Mouse (Mus musculus): ENCODE data around the gene Foxn3. TPM values are rescaled to one million over a fixed set of nuclear protein-coding genes. Genes with fewer than 3 reads are reported as not detected.

Foxn3 gene
- polyA plus RNA-seq, 1 experiment from 2014 or later = 95.8 TPM

DNA sequence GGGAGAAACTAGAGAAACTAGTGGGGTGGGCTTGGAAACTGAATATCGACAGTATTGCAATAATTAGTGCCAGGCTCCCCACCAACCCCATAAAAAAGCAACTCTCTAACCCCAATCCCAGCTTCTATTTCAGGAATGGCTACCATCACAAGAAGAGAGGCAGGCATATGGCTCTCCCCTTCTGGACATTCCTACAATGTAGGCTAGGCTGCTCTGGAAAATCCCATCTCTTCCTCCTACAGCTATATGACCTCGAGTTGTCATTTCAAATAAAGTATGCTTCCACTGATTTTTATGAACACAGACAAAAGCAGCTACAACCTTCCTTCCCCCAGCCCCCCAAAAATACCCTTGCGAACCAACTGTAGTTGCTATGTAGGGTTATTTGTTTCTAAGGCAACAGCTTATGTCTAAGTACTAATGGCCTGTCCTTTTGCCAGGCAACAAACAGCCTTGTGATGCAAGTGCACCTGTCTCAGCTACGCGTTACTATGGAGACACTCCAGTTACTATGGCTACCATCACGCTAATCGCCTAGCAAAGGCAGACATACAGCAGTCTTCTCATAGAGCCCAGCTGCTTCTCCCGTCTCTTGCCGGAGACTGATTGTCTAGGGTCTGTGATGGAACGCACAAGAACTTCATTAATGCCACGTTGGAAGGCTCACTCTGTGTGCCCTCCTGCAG, 223.6 kb downstream of the Foxn3 start:
- peak overlapping the region; percentile 21; the same call in 1 of the 2 replicates for H3K4me2 ChIP-seq (ENCODE audit: low read depth, low read length)
- H3K9me3 ChIP-seq (ENCODE audit: control insufficient read depth, low read length) = no peaks in the 10 kb centered on the region
- H3K27ac ChIP-seq (ENCODE audit: low read depth, low read length) = peak overlapping the region; percentile 88
- 16% methylated on average over 11 of the region's 11 CpGs for WGBS
- H3K9ac ChIP-seq (replicated peaks; ENCODE audit: low read depth, low read length) = no peak overlapping the region
- H3K36me3 ChIP-seq (ENCODE audit: control insufficient read depth, insufficient read depth, low read length) = no peaks in the 10 kb centered on the region
- H3K4me1 ChIP-seq (ENCODE audit: control insufficient read depth, insufficient read depth, low read length) = peaks cover 48% of the 10 kb centered on the region
- H3K4me3 ChIP-seq (ENCODE audit: low read depth, low read length) = no peak overlapping the region
- H3K27me3 ChIP-seq (ENCODE audit: control insufficient read depth, insufficient read depth, low read length) = no peaks in the 10 kb centered on the region
- ATAC-seq (ENCODE audit: low read depth) = peak; percentile 96

DNA sequence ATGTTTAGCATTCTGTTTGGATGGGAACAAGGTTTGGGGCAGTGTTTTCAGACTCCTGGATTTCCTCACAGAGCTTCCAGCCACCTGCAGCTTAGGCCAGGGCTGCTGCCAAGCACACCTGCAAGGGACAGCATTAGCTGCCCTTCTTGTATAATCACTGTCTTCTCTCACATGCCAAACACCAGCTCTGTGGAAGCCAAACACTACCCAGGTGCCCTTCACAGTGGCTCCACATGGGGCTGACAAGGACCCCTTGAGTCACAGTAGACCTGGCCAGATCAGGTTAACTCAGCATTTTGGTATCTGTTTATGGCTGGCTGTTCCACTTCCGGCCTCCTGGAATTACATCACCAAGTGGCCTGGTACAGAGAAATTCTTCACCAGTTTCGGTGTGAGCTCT, 224.6 kb downstream of the Foxn3 start:
- Histone ChIP-seq H3K4me1 (ENCODE audit: control insufficient read depth, insufficient read depth, low read length) (peaks cover 54% of the 10 kb centered on the region), H3K9ac (replicated peaks; ENCODE audit: low read depth, low read length) (no peak overlapping the region)
- WGBS = 91% methylated on average over 2 of the region's 2 CpGs

DNA sequence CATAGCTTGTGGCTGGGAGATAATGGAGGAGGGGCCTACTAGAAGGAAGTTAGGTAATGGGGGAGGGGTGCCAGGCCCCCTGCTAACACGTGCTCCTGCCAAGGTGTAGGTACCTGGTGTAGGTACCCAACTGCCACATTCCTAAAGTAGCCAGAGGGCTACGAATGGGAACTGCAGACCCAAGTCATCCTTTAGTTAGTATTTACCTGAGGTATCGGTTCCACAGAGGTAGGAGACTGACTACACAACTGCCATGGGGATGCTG, 226.3 kb downstream of the Foxn3 start:
- no peak overlapping the region for H3K4me2 ChIP-seq (ENCODE audit: low read depth, low read length)
- no peaks in the 10 kb centered on the region for H3K36me3 ChIP-seq (ENCODE audit: control insufficient read depth, insufficient read depth, low read length)
- WGBS = 96% methylated on average over 3 of the region's 3 CpGs
- ATAC-seq (ENCODE audit: low read depth) = no peak
- H3K27ac ChIP-seq (ENCODE audit: low read depth, low read length) = no peak overlapping the region
- H3K4me3 ChIP-seq (ENCODE audit: low read depth, low read length) = no peak overlapping the region
- peaks cover 51% of the 10 kb centered on the region for H3K4me1 ChIP-seq (ENCODE audit: control insufficient read depth, insufficient read depth, low read length)
- H3K27me3 ChIP-seq (ENCODE audit: control insufficient read depth, insufficient read depth, low read length) = no peaks in the 10 kb centered on the region
- no peaks in the 10 kb centered on the region for H3K9me3 ChIP-seq (ENCODE audit: control insufficient read depth, low read length)
- no peak overlapping the region for H3K9ac ChIP-seq (replicated peaks; ENCODE audit: low read depth, low read length)

More for the DNA sequence above, 224.6 kb downstream of the Foxn3 start:
- Histone ChIP-seq H3K9me3 (ENCODE audit: control insufficient read depth, low read length) (no peaks in the 10 kb centered on the region), H3K4me3 (ENCODE audit: low read depth, low read length) (no peak overlapping the region), H3K36me3 (ENCODE audit: control insufficient read depth, insufficient read depth, low read length) (no peaks in the 10 kb centered on the region), H3K27me3 (ENCODE audit: control insufficient read depth, insufficient read depth, low read length) (no peaks in the 10 kb centered on the region), H3K4me2 (ENCODE audit: low read depth, low read length) (no peak overlapping the region), H3K27ac (ENCODE audit: low read depth, low read length) (no peak overlapping the region; the same call in 1 of the 2 replicates)
- ATAC-seq (ENCODE audit: low read depth) = no peak

DNA sequence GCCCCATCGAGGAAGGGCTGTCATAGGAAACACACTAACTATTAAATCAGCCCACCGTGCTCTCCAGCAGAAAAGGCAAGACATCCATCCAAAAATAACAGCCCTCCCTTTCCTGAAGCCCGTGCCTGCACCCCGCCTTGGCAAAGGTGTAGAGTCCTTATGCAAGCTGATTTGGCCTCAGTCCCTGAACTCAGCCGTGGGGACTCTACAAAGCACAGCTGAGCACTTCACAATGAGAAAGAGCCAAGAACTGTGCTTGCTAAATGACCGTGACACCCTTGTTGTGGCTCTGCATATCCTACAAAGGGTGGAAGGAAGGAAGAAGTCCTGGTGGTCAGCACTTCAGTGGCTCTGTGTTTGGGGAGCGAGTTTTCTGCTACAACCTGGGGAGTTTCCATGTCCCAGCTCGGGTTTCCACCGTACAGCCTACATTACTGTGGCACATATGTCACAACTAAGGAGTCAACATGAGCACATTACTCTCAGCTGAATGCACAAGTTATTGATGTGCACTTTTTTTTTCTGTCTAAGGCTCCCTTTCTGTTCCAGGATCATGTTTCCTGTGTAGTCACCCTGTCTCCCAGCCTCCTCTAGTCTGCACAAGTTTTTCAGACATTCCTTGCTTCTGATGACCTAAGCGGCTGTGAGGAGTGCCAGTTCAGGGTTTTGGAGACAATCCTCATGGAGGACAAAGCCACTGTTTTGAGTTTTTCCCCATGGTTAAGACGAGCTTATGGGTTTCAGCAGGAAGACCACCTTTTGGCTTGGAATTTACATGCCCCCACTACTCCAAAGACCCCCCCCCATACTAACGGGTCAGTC, 226.8 kb downstream of the Foxn3 start:
- no peaks in the 10 kb centered on the region for H3K27me3 ChIP-seq (ENCODE audit: control insufficient read depth, insufficient read depth, low read length)
- no peak; the same call in 1 of the 2 replicates for ATAC-seq (ENCODE audit: low read depth)
- no peaks in the 10 kb centered on the region for H3K36me3 ChIP-seq (ENCODE audit: control insufficient read depth, insufficient read depth, low read length)
- H3K4me2 ChIP-seq (ENCODE audit: low read depth, low read length) = no peak overlapping the region
- no peak overlapping the region for H3K4me3 ChIP-seq (ENCODE audit: low read depth, low read length)
- H3K4me1 ChIP-seq (ENCODE audit: control insufficient read depth, insufficient read depth, low read length) = peaks cover 48% of the 10 kb centered on the region
- peak overlapping the region; percentile 34; the same call in 1 of the 2 replicates for H3K27ac ChIP-seq (ENCODE audit: low read depth, low read length)
- WGBS = 25% methylated on average over 12 of the region's 12 CpGs
- no peaks in the 10 kb centered on the region for H3K9me3 ChIP-seq (ENCODE audit: control insufficient read depth, low read length)
- no peak overlapping the region for H3K9ac ChIP-seq (replicated peaks; ENCODE audit: low read depth, low read length)

DNA sequence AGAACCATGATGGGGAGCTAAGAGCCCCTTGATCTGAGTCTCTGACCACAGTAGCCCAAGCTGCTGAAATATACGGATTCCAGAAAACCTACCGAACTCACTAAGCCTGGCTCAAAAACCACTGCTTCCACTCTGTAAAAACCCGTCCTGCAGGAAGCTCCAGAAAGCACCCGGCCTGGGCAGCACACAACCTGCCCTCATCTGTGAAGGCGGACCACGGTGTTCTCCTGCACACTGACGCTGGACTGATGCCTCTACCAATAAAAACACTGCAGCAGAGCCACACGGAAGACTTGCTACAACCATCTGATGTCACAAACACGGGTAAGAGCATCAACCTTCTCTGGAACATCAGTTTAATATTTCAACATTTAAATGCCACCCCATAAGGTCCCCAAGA, 227.8 kb downstream of the Foxn3 start:
- H3K27ac ChIP-seq (ENCODE audit: low read depth, low read length) = no peak overlapping the region
- no peaks in the 10 kb centered on the region for H3K9me3 ChIP-seq (ENCODE audit: control insufficient read depth, low read length)
- H3K36me3 ChIP-seq (ENCODE audit: control insufficient read depth, insufficient read depth, low read length) = no peaks in the 10 kb centered on the region
- 82% methylated on average over 9 of the region's 9 CpGs for WGBS
- no peak overlapping the region for H3K4me3 ChIP-seq (ENCODE audit: low read depth, low read length)
- H3K4me1 ChIP-seq (ENCODE audit: control insufficient read depth, insufficient read depth, low read length) = peaks cover 46% of the 10 kb centered on the region
- H3K9ac ChIP-seq (replicated peaks; ENCODE audit: low read depth, low read length) = no peak overlapping the region
- no peak overlapping the region for H3K4me2 ChIP-seq (ENCODE audit: low read depth, low read length)
- ATAC-seq (ENCODE audit: low read depth) = no peak
- H3K27me3 ChIP-seq (ENCODE audit: control insufficient read depth, insufficient read depth, low read length) = no peaks in the 10 kb centered on the region

DNA sequence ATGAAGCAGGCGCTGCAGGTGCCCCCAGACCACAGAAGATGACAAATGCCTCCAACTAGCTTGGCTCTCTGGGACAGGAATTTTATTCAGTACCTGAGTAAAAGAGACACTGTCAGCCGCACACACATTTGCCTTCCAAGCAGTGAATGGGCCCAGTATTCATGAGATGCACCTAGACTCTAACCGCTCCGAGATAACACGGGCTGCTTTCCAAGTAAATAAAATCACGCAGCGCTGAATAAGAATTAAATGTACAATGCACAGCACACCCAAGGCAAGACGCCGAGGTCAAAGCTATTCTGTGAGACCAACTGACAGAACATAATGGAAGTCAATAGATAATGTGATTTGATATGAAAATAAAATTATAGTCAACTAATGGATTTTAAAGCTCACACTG, 229.4 kb downstream of the Foxn3 start:
- WGBS = 57% methylated on average over 9 of the region's 9 CpGs
- Histone ChIP-seq H3K36me3 (ENCODE audit: control insufficient read depth, insufficient read depth, low read length) (no peaks in the 10 kb centered on the region), H3K4me1 (ENCODE audit: control insufficient read depth, insufficient read depth, low read length) (peaks cover 44% of the 10 kb centered on the region)

DNA sequence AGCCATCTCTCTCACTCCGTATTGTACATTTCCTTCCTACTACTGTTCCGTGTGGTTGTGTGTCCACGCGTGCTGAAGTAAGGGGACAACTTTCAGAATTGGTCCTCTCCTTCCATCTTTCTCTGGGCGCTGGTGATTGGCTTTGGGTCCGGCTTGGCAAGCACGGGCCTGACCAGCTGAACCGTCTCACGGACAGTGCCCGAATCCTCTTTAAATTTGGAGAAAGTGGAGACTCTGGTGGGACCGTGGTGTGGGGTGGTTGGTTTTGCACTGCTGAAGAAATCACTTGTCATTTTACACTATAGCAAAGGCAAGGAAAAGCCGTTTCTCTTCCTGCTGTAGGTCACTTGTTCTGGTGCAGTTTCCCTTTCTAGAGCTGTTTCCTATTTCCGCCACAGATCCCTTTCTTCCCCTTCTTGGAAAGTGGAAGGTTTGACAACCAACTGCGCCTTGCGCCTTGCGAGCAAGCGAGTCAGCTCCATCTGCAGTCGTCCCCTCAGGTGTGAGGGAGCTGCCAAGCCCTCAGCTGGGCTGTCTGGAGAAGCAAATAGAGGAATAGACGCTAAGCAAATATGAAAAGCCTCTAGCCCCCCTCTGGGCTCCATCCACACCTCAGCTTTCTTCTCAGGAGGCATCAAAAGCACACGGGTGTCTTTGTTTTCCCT, 229.9 kb downstream of the Foxn3 start:
- Histone ChIP-seq H3K4me2 (ENCODE audit: low read depth, low read length) (no peak overlapping the region), H3K4me1 (ENCODE audit: control insufficient read depth, insufficient read depth, low read length) (peaks cover 40% of the 10 kb centered on the region), H3K9me3 (ENCODE audit: control insufficient read depth, low read length) (no peaks in the 10 kb centered on the region), H3K36me3 (ENCODE audit: control insufficient read depth, insufficient read depth, low read length) (no peaks in the 10 kb centered on the region), H3K9ac (replicated peaks; ENCODE audit: low read depth, low read length) (no peak overlapping the region), H3K4me3 (ENCODE audit: low read depth, low read length) (no peak overlapping the region), H3K27me3 (ENCODE audit: control insufficient read depth, insufficient read depth, low read length) (no peaks in the 10 kb centered on the region), H3K27ac (ENCODE audit: low read depth, low read length) (no peak overlapping the region; the same call in 1 of the 2 replicates)
- 85% methylated on average over 20 of the region's 20 CpGs for WGBS
- no peak for ATAC-seq (ENCODE audit: low read depth)

More for the DNA sequence above, 229.4 kb downstream of the Foxn3 start:
- no peak overlapping the region for H3K4me3 ChIP-seq (ENCODE audit: low read depth, low read length)
- H3K27ac ChIP-seq (ENCODE audit: low read depth, low read length) = no peak overlapping the region; the same call in 1 of the 2 replicates
- H3K9me3 ChIP-seq (ENCODE audit: control insufficient read depth, low read length) = no peaks in the 10 kb centered on the region
- no peaks in the 10 kb centered on the region for H3K27me3 ChIP-seq (ENCODE audit: control insufficient read depth, insufficient read depth, low read length)
- no peak overlapping the region for H3K4me2 ChIP-seq (ENCODE audit: low read depth, low read length)
- no peak for ATAC-seq (ENCODE audit: low read depth)
- no peak overlapping the region for H3K9ac ChIP-seq (replicated peaks; ENCODE audit: low read depth, low read length)

DNA sequence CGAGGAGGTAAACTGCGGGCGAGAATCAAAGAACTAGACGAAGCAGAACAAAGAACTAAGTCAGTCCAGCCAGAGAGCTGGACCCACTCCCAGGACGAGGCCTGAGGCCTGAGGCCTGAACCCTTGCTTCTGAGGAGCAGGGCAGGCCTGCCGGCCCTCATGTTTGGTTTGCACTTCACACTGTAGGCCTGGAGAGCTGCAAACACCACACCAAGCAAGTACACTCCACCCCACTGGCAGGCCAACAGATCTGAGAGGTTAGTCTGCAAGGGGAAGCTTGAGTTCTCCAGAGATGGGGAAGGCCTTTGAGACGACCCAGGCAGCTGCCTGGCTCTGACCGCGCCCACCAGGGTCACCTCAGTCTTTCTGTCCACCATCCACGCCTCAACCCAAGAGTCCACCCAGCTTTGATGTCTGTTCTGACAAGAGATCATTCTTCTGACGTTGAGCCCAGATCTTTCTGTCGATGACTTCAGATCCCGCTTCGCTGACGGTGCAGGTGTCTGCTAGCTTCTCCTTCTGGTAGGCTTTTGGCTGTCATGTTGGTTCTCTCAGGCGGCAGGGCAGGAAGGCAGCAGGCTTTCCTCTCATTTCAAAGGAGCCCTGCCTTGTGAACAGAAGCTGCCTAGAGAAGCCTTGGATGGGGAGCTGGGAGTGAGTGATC, 231.1 kb downstream of the Foxn3 start:
- Histone ChIP-seq H3K4me3 (ENCODE audit: low read depth, low read length) (no peak overlapping the region), H3K27me3 (ENCODE audit: control insufficient read depth, insufficient read depth, low read length) (no peaks in the 10 kb centered on the region), H3K4me1 (ENCODE audit: control insufficient read depth, insufficient read depth, low read length) (peaks cover 40% of the 10 kb centered on the region), H3K9ac (replicated peaks; ENCODE audit: low read depth, low read length) (no peak overlapping the region), H3K36me3 (ENCODE audit: control insufficient read depth, insufficient read depth, low read length) (no peaks in the 10 kb centered on the region), H3K4me2 (ENCODE audit: low read depth, low read length) (no peak overlapping the region), H3K27ac (ENCODE audit: low read depth, low read length) (no peak overlapping the region), H3K9me3 (ENCODE audit: control insufficient read depth, low read length) (no peaks in the 10 kb centered on the region)
- no peak for ATAC-seq (ENCODE audit: low read depth)
- 74% methylated on average over 16 of the region's 16 CpGs for WGBS
